ENCODE assay signal across 13 mouse cellular contexts in the genomic region with DNA sequence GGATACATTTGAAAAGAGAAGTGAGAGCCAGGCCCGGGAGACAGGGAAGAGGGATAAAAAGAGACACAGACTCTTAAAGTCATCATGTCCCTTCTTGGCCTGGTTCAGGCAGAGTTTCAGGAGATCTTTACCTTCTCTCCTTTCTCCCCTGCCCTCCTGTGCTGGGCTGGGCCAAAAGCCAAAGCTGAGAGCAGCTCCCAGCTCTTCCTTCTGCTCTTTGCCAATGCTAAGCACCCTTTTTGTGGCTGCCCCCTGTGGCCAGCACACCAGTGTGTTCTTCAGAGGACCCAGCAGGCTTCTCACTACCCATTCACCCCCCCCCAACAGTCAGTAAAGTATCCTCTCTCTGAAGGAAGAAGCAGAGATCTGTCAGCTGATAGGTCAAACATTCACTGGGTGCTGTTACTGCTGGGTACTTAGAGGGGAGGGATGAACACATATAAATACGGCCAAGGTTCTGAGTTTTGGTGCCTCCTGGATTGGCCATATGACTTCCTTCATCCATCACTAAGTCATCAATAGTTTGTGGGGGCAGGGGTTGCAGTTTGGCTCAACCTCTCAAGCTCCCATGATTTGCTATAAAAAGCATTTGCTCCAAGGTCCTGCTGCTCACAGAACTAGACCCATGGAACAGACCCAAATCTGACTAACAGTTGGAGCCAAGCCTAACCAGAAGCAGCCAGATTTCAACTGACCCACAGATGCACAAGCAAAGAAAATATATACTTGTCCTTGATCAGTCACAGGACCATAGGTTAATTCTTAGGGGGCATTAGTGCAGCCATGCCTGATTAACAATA.
A peak's percentile ranks its signal among the peaks of the same experiment; 100 is the strongest.
DNase-seq lines count a peak whose midpoint lies in the region; ATAC-seq and TF ChIP-seq lines count a peak whose summit lies in the region.
"Had no signal": no experiment of that assay in that cellular context is flagged by ENCODE, and none has a peak within 500 bp of the region (broad histone marks: within the 10 kb centered on the region; RNA-seq: fewer than 3 reads in every experiment).

No protein-coding gene starts in this region.

- peak; percentile 19 for DNase-seq in gastrocnemius, postnatal 25 days
- no peak for DNase-seq in gastrocnemius, adult 8-10 months (ENCODE audit: low spot score in 2 of 2)
- peak; percentile 80 for DNase-seq in lung, embryonic 14.5 days
- no peak for DNase-seq in lung, postnatal 14 days
- DNase-seq in adrenal gland, postnatal 36 days: peak; percentile 64 to 69
- DNase-seq in lung, postnatal 10 days: peak; percentile 51
- no peak for DNase-seq in thymus, adult 18-20 months
- DNase-seq: forebrain, postnatal 0 days; right cerebral cortex, adult 18-20 months had no signal

- 0 out of 2 replicates have a peak overlapping the region, but pooled peaks have one; percentile 39 for H3K27ac ChIP-seq in lung, embryonic 14.5 days (ENCODE audit: low read depth)
- no peak overlapping the region for H3K27ac ChIP-seq in hindbrain, embryonic 13.5 days
- H3K27ac ChIP-seq: embryonic facial prominence, embryonic 13.5 days; intestine, embryonic 15.5 days; left cerebral cortex, adult 2 months had no signal

- H3K4me3 ChIP-seq in lung, embryonic 14.5 days (ENCODE audit: low read depth, low read length): no peak overlapping the region
- H3K4me3 ChIP-seq in hindbrain, embryonic 13.5 days: no peak overlapping the region
- H3K4me3 ChIP-seq: embryonic facial prominence, embryonic 13.5 days; intestine, embryonic 15.5 days; left cerebral cortex, adult 2 months had no signal

- no peaks in the 10 kb centered on the region for H3K27me3 ChIP-seq in lung, embryonic 14.5 days (ENCODE audit: insufficient read depth, low read length)
- H3K27me3 ChIP-seq in hindbrain, embryonic 13.5 days: no peaks in the 10 kb centered on the region
- H3K27me3 ChIP-seq: embryonic facial prominence, embryonic 13.5 days; intestine, embryonic 15.5 days had no signal

- 64% methylated on average over 2 of the region's 2 CpGs for WGBS in lung, embryonic 14.5 days
- 92% methylated on average over 2 of the region's 2 CpGs for WGBS in hindbrain, embryonic 13.5 days

- ATAC-seq in lung, embryonic 14.5 days (ENCODE audit: insufficient read depth): peak; percentile 10; the same call in 1 of the 2 replicates
- ATAC-seq in hindbrain, embryonic 13.5 days (ENCODE audit: low FRiP score): no peak
- ATAC-seq: forebrain, postnatal 0 days; intestine, embryonic 15.5 days had no signal

- H3K4me1 ChIP-seq in lung, embryonic 14.5 days (ENCODE audit: insufficient read depth): peaks cover 2% of the 10 kb centered on the region; the same call in 1 of the 2 replicates
- no peaks in the 10 kb centered on the region for H3K4me1 ChIP-seq in hindbrain, embryonic 13.5 days (replicated peaks)
- H3K4me1 ChIP-seq: embryonic facial prominence, embryonic 13.5 days had no signal

- no peak overlapping the region for H3K4me2 ChIP-seq in lung, embryonic 14.5 days
- no peak overlapping the region for H3K4me2 ChIP-seq in hindbrain, embryonic 13.5 days
- H3K4me2 ChIP-seq: embryonic facial prominence, embryonic 13.5 days; intestine, embryonic 15.5 days had no signal

- H3K9me3 ChIP-seq in lung, embryonic 14.5 days (ENCODE audit: low read depth, low read length): no peaks in the 10 kb centered on the region
- H3K9me3 ChIP-seq in hindbrain, embryonic 13.5 days: no peaks in the 10 kb centered on the region
- H3K9me3 ChIP-seq: embryonic facial prominence, embryonic 13.5 days; intestine, embryonic 15.5 days had no signal

- no peak for TF ChIP-seq CTCF in lung, embryonic 14.5 days (IDR thresholded peaks at IDR 0.05; ENCODE audit: low read depth)

- no peaks in the 10 kb centered on the region for H3K36me3 ChIP-seq in lung, embryonic 14.5 days (ENCODE audit: insufficient read depth)
- H3K36me3 ChIP-seq in hindbrain, embryonic 13.5 days: no peaks in the 10 kb centered on the region
- H3K36me3 ChIP-seq: embryonic facial prominence, embryonic 13.5 days; intestine, embryonic 15.5 days had no signal

- H3K9ac ChIP-seq in lung, embryonic 14.5 days: no peak overlapping the region
- H3K9ac ChIP-seq in hindbrain, embryonic 13.5 days: no peak overlapping the region
- H3K9ac ChIP-seq: embryonic facial prominence, embryonic 13.5 days; forebrain, postnatal 0 days; intestine, embryonic 15.5 days had no signal

Comparison
In these comparisons a context has a peak if more than half of its experiments do, and no peak if none do; other contexts are left out.
1. DNase-seq: peak in gastrocnemius, postnatal 25 days (single experiment), lung, embryonic 14.5 days (single experiment), adrenal gland, postnatal 36 days (2 of 2) and lung, postnatal 10 days (single experiment); none in gastrocnemius, adult 8-10 months (0 of 2), lung, postnatal 14 days (single experiment) and thymus, adult 18-20 months (0 of 2).